Mouse (Mus musculus): ENCODE data around the gene Chmp3. TPM values are rescaled to one million over a fixed set of nuclear protein-coding genes. Genes with fewer than 3 reads are reported as not detected.

Chmp3 gene
- polyA plus RNA-seq (2012; rRNA removed) = 32.8 and 53.9 TPM in 2 replicates

GRCm38 (mm10) chr6:71543686-71544499 is at the start of gene Chmp3:
Gene Chmp3 (plus strand): TSS chr6:71543797.
- peak; percentile 80; the same call in 1 of the 2 replicates for TF ChIP-seq POLR2A (IDR thresholded peaks at IDR 0.05; ENCODE audit: borderline replicate concordance, extremely low read depth, low read depth, low read length)
- TF ChIP-seq CTCF (IDR thresholded peaks at IDR 0.05; ENCODE audit: insufficient read depth, low read length) = no peak
- DNase-seq = peak; percentile 98
- Histone ChIP-seq H3K4me3 (replicated peaks; ENCODE audit: extremely low read depth, low read depth, low read length) (peak within 1 kb of the TSS; percentile 97), H3K4me1 (ENCODE audit: control insufficient read depth, insufficient read depth, low read length) (peaks cover 8% of the 10 kb centered on the region)
- WGBS = under 1% methylated on average over 59 of the region's 59 CpGs

GRCm38 (mm10) chr6:71494341-71495020 is 49.1 kb upstream of the Chmp3 start:
- peak overlapping the region; percentile 83 for H3K4me3 ChIP-seq (replicated peaks; ENCODE audit: extremely low read depth, low read depth, low read length)
- H3K4me1 ChIP-seq (ENCODE audit: control insufficient read depth, insufficient read depth, low read length) = peaks cover 4% of the 10 kb centered on the region; the same call in 1 of the 2 replicates
- no peak for TF ChIP-seq POLR2A (IDR thresholded peaks at IDR 0.05; ENCODE audit: borderline replicate concordance, extremely low read depth, low read depth, low read length)
- TF ChIP-seq CTCF (IDR thresholded peaks at IDR 0.05; ENCODE audit: insufficient read depth, low read length) = no peak
- peak; percentile 76 for DNase-seq
- WGBS = 2% methylated on average over 44 of the region's 46 CpGs

GRCm38 (mm10) chr6:71500575-71500974 is 43.0 kb upstream of the Chmp3 start:
- Histone ChIP-seq H3K4me1 (ENCODE audit: control insufficient read depth, insufficient read depth, low read length) (peaks cover 15% of the 10 kb centered on the region), H3K4me3 (replicated peaks; ENCODE audit: extremely low read depth, low read depth, low read length) (no peak overlapping the region)
- DNase-seq = no peak
- 70% methylated on average over 3 of the region's 3 CpGs for WGBS
- TF ChIP-seq POLR2A (IDR thresholded peaks at IDR 0.05; ENCODE audit: borderline replicate concordance, extremely low read depth, low read depth, low read length) = no peak
- no peak for TF ChIP-seq CTCF (IDR thresholded peaks at IDR 0.05; ENCODE audit: insufficient read depth, low read length)

- Histone ChIP-seq H3K4me3 (replicated peaks; ENCODE audit: extremely low read depth, low read depth, low read length) (no peak overlapping the region), H3K4me1 (ENCODE audit: control insufficient read depth, insufficient read depth, low read length) (peaks cover 11% of the 10 kb centered on the region)
- DNase-seq = no peak
- TF ChIP-seq CTCF (IDR thresholded peaks at IDR 0.05; ENCODE audit: insufficient read depth, low read length) (no peak), POLR2A (IDR thresholded peaks at IDR 0.05; ENCODE audit: borderline replicate concordance, extremely low read depth, low read depth, low read length) (no peak)
- WGBS = 54% methylated on average over 4 of the region's 4 CpGs
Observed at GRCm38 (mm10) chr6:71503001-71503400, 40.6 kb upstream of the Chmp3 start.

- TF ChIP-seq POLR2A (IDR thresholded peaks at IDR 0.05; ENCODE audit: borderline replicate concordance, extremely low read depth, low read depth, low read length) = no peak
- TF ChIP-seq CTCF (IDR thresholded peaks at IDR 0.05; ENCODE audit: insufficient read depth, low read length) = no peak
- H3K4me3 ChIP-seq (replicated peaks; ENCODE audit: extremely low read depth, low read depth, low read length) = no peak overlapping the region
- no peak for DNase-seq
- peaks cover 11% of the 10 kb centered on the region for H3K4me1 ChIP-seq (ENCODE audit: control insufficient read depth, insufficient read depth, low read length)
Observed at GRCm38 (mm10) chr6:71503670-71504069, 39.9 kb upstream of the Chmp3 start.

GRCm38 (mm10) chr6:71504091-71504490 is 39.5 kb upstream of the Chmp3 start:
- no peak for DNase-seq
- peaks cover 11% of the 10 kb centered on the region for H3K4me1 ChIP-seq (ENCODE audit: control insufficient read depth, insufficient read depth, low read length)
- TF ChIP-seq POLR2A (IDR thresholded peaks at IDR 0.05; ENCODE audit: borderline replicate concordance, extremely low read depth, low read depth, low read length) (no peak), CTCF (IDR thresholded peaks at IDR 0.05; ENCODE audit: insufficient read depth, low read length) (no peak)
- WGBS = 44% methylated on average over 4 of the region's 4 CpGs
- no peak overlapping the region for H3K4me3 ChIP-seq (replicated peaks; ENCODE audit: extremely low read depth, low read depth, low read length)

GRCm38 (mm10) chr6:71505671-71506070 is 37.9 kb upstream of the Chmp3 start:
- 97% methylated on average over 2 of the region's 2 CpGs for WGBS
- TF ChIP-seq CTCF (IDR thresholded peaks at IDR 0.05; ENCODE audit: insufficient read depth, low read length) (no peak), POLR2A (IDR thresholded peaks at IDR 0.05; ENCODE audit: borderline replicate concordance, extremely low read depth, low read depth, low read length) (no peak)
- no peak overlapping the region for H3K4me3 ChIP-seq (replicated peaks; ENCODE audit: extremely low read depth, low read depth, low read length)
- peaks cover 7% of the 10 kb centered on the region for H3K4me1 ChIP-seq (ENCODE audit: control insufficient read depth, insufficient read depth, low read length)
- DNase-seq = no peak

GRCm38 (mm10) chr6:71519476-71519875 is 24.1 kb upstream of the Chmp3 start:
- no peak for DNase-seq
- Histone ChIP-seq H3K4me3 (replicated peaks; ENCODE audit: extremely low read depth, low read depth, low read length) (no peak overlapping the region), H3K4me1 (ENCODE audit: control insufficient read depth, insufficient read depth, low read length) (no peaks in the 10 kb centered on the region)
- WGBS = 78% methylated on average over 4 of the region's 4 CpGs
- TF ChIP-seq POLR2A (IDR thresholded peaks at IDR 0.05; ENCODE audit: borderline replicate concordance, extremely low read depth, low read depth, low read length) (no peak), CTCF (IDR thresholded peaks at IDR 0.05; ENCODE audit: insufficient read depth, low read length) (no peak)

- 53% methylated on average over 3 of the region's 3 CpGs for WGBS
- H3K4me3 ChIP-seq (replicated peaks; ENCODE audit: extremely low read depth, low read depth, low read length) = no peak overlapping the region
- TF ChIP-seq POLR2A (IDR thresholded peaks at IDR 0.05; ENCODE audit: borderline replicate concordance, extremely low read depth, low read depth, low read length) = no peak
- no peak for TF ChIP-seq CTCF (IDR thresholded peaks at IDR 0.05; ENCODE audit: insufficient read depth, low read length)
Observed at GRCm38 (mm10) chr6:71525556-71525955, 18.0 kb upstream of the Chmp3 start.

More at GRCm38 (mm10) chr6:71525556-71525955, 18.0 kb upstream of the Chmp3 start:
- no peaks in the 10 kb centered on the region for H3K4me1 ChIP-seq (ENCODE audit: control insufficient read depth, insufficient read depth, low read length)
- no peak for DNase-seq
